Mouse (Mus musculus) hindbrain, embryonic 13.5 days (tissue): ENCODE results near the gene Brinp3. TPM values are rescaled to one million over a fixed set of nuclear protein-coding genes. Genes with fewer than 3 reads are reported as not detected.
"Not testable (repeated sequence)": the region's sequence is repeated elsewhere in the genome, so short reads cannot be mapped to it uniquely, and the experiment has no call there.

Experiments
- ATAC-seq: fragments of 200-750 bp; cut with Nextera tagmentation; 2 replicates; pipeline ENCODE4 v1.8.0; 2017; ENCODE audit warnings: moderate TSS enrichment; ENCODE audit not compliant: low FRiP score
- H3K27ac ChIP-seq: fragments of 300-500 bp; sonication (generic); 2 replicates; pipeline ENCODE4 v1.5.1; 2015; ENCODE audit warnings: inconsistent platforms, mild to moderate bottlenecking, moderate library complexity
- H3K27me3 ChIP-seq: fragments of 300-500 bp; sonication (generic); 2 replicates; pipeline ENCODE4 v1.6.1; 2015; ENCODE audit warnings: mild to moderate bottlenecking, inconsistent platforms
- H3K36me3 ChIP-seq: fragments of 300-500 bp; sonication (generic); 2 replicates; pipeline ENCODE4 v1.6.1; 2015; ENCODE audit warnings: mild to moderate bottlenecking, inconsistent platforms
- H3K4me1 ChIP-seq: fragments of 300-500 bp; sonication (generic); replicated peaks from 2 replicates; pipeline ENCODE4 v1.6.1; 2015; ENCODE audit warnings: inconsistent platforms
- H3K4me2 ChIP-seq: fragments of 300-500 bp; sonication (generic); 2 replicates; pipeline ENCODE4 v1.6.1; 2015; ENCODE audit warnings: inconsistent platforms, mild to moderate bottlenecking, moderate library complexity
- H3K4me3 ChIP-seq: fragments of 300-500 bp; sonication (generic); 2 replicates; pipeline ENCODE4 v1.5.1; 2015; ENCODE audit warnings: mild to moderate bottlenecking, inconsistent platforms
- H3K9ac ChIP-seq: fragments of 300-500 bp; sonication (generic); 2 replicates; pipeline ENCODE4 v1.6.1; 2015; ENCODE audit warnings: mild to moderate bottlenecking, inconsistent platforms
- H3K9me3 ChIP-seq: fragments of 300-500 bp; sonication (generic); 2 replicates; pipeline ENCODE4 v1.6.1; 2016; ENCODE audit warnings: inconsistent platforms
- WGBS: fragments of 180-500 bp; shearing (Covaris S2); methylation state at CpG from one replicate; pipeline ENCODE4 v1.1.7; 2015; 5-methylcytosine and 5-hydroxymethylcytosine counted together
- polyA plus RNA-seq: library from polyadenylated mRNA; unstranded; fragments of >200 nt; fragmentation: Nextera tagmentation; extraction: Ambion mirVana; gene quantifications from 2 replicates; pipeline ENCODE4 v1.2.1, GENCODE M21; 2015

Gene Brinp3
- polyA plus RNA-seq, 1 experiment from 2014 or later = 17.9 TPM

GRCm38 (mm10) chr1:146562144-146562543 lies 67.6 kb downstream of the Brinp3 start:
- Histone ChIP-seq H3K27me3 (no peaks in the 10 kb centered on the region), H3K9ac (no peak overlapping the region), H3K4me2 (no peak overlapping the region), H3K4me3 (no peak overlapping the region), H3K27ac (no peak overlapping the region), H3K9me3 (no peaks in the 10 kb centered on the region), H3K36me3 (no peaks in the 10 kb centered on the region), H3K4me1 (no peaks in the 10 kb centered on the region)
- WGBS = 92% methylated on average over 3 of the region's 3 CpGs
- no peak for ATAC-seq

DNA sequence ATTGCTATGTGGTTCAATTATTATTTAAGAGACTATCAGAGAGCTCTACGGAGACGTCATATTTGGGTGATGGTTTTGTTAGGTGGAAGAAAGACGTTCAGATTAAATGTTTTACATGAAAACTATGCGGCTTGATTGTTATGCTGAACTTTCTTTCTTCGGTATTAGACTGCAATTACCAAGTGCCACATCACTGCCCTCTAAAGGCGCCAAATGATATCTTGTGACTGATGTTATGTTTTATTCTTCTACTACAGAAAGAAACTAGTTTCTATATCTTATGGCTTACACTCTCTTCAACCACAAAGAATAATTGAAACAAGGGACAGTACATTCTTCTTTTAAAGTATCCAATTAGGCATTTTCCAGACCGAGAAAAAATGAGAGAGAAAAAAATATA lies 89.6 kb downstream of the Brinp3 start:
- Histone ChIP-seq H3K27me3 (no peaks in the 10 kb centered on the region), H3K9me3 (no peaks in the 10 kb centered on the region), H3K27ac (no peak overlapping the region), H3K4me1 (no peaks in the 10 kb centered on the region), H3K4me3 (no peak overlapping the region), H3K36me3 (no peaks in the 10 kb centered on the region), H3K4me2 (no peak overlapping the region), H3K9ac (no peak overlapping the region)
- no peak for ATAC-seq
- 72% methylated on average over 7 of the region's 7 CpGs for WGBS

DNA sequence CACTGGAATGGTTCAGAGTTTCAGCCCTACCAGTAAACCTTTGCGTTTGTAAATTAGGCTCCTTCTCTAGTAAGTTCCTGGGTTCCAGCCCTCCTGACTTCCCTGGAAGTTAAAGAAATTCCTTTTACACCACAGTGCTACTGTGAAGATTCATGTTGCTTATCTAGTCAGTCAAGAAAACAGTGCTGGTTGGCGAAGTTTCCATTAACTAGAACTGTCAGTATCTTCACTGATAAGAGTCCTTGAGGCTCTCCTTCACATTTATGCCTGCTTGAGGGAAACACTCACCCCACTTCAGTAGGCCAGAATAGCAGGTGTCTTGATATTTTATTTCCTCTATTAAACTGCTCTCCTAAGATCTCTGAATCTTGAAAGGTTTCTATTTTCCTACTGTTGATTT lies 138.3 kb downstream of the Brinp3 start:
- Histone ChIP-seq H3K36me3 (no peaks in the 10 kb centered on the region), H3K4me2 (no peak overlapping the region), H3K27me3 (no peaks in the 10 kb centered on the region), H3K9ac (no peak overlapping the region), H3K9me3 (no peaks in the 10 kb centered on the region), H3K27ac (no peak overlapping the region), H3K4me1 (no peaks in the 10 kb centered on the region), H3K4me3 (no peak overlapping the region)
- 71% methylated on average over 2 of the region's 2 CpGs for WGBS
- no peak for ATAC-seq

- Histone ChIP-seq H3K27ac (no peak overlapping the region), H3K4me2 (no peak overlapping the region), H3K27me3 (no peaks in the 10 kb centered on the region), H3K9me3 (no peaks in the 10 kb centered on the region), H3K36me3 (no peaks in the 10 kb centered on the region), H3K4me3 (no peak overlapping the region), H3K4me1 (no peaks in the 10 kb centered on the region), H3K9ac (no peak overlapping the region)
- WGBS = 71% methylated on average over 4 of the region's 4 CpGs
- ATAC-seq = no peak
Measured at GRCm38 (mm10) chr1:146657214-146657613, 162.7 kb downstream of the Brinp3 start.

GRCm38 (mm10) chr1:146700724-146701123 lies 206.2 kb downstream of the Brinp3 start:
- 84% methylated on average over 4 of the region's 4 CpGs for WGBS
- Histone ChIP-seq H3K9ac (no peak overlapping the region), H3K36me3 (no peaks in the 10 kb centered on the region), H3K9me3 (no peaks in the 10 kb centered on the region), H3K4me2 (no peak overlapping the region), H3K27ac (no peak overlapping the region), H3K27me3 (no peaks in the 10 kb centered on the region), H3K4me1 (no peaks in the 10 kb centered on the region), H3K4me3 (no peak overlapping the region)
- no peak for ATAC-seq

- WGBS = 83% methylated on average over 3 of the region's 3 CpGs
- ATAC-seq = no peak
- Histone ChIP-seq H3K36me3 (no peaks in the 10 kb centered on the region), H3K4me3 (no peak overlapping the region), H3K27ac (no peak overlapping the region), H3K9me3 (no peaks in the 10 kb centered on the region), H3K27me3 (no peaks in the 10 kb centered on the region), H3K4me1 (no peaks in the 10 kb centered on the region), H3K9ac (no peak overlapping the region), H3K4me2 (no peak overlapping the region)
Measured at GRCm38 (mm10) chr1:146719556-146719955, 225.0 kb downstream of the Brinp3 start.

GRCm38 (mm10) chr1:146724784-146725513 lies 230.4 kb downstream of the Brinp3 start:
- H3K9me3 ChIP-seq, H3K27me3 ChIP-seq, H3K4me1 ChIP-seq, H3K36me3 ChIP-seq, H3K27ac ChIP-seq, H3K9ac ChIP-seq: not testable (repeated sequence)
- H3K4me3 ChIP-seq = peak overlapping the region; percentile 45
- peak overlapping the region; percentile 61 for H3K4me2 ChIP-seq
- ATAC-seq = peak; percentile 90
- 4% methylated on average over 25 of the region's 35 CpGs for WGBS

GRCm38 (mm10) chr1:146751066-146751465 lies 256.5 kb downstream of the Brinp3 start:
- H3K9me3 ChIP-seq = no peaks in the 10 kb centered on the region
- no peak overlapping the region for H3K27ac ChIP-seq
- H3K36me3 ChIP-seq = no peaks in the 10 kb centered on the region
- no peak overlapping the region for H3K4me2 ChIP-seq
- no peak overlapping the region for H3K4me3 ChIP-seq
- H3K4me1 ChIP-seq = no peaks in the 10 kb centered on the region
- no peaks in the 10 kb centered on the region for H3K27me3 ChIP-seq
- ATAC-seq = no peak
- H3K9ac ChIP-seq = no peak overlapping the region

GRCm38 (mm10) chr1:146783259-146783658 lies 288.7 kb downstream of the Brinp3 start:
- Histone ChIP-seq H3K4me1 (no peaks in the 10 kb centered on the region), H3K9me3 (no peaks in the 10 kb centered on the region), H3K27ac (no peak overlapping the region), H3K9ac (no peak overlapping the region), H3K4me3 (no peak overlapping the region), H3K27me3 (no peaks in the 10 kb centered on the region), H3K4me2 (no peak overlapping the region), H3K36me3 (no peaks in the 10 kb centered on the region)
- WGBS = 70% methylated on average over 4 of the region's 4 CpGs
- ATAC-seq = no peak

DNA sequence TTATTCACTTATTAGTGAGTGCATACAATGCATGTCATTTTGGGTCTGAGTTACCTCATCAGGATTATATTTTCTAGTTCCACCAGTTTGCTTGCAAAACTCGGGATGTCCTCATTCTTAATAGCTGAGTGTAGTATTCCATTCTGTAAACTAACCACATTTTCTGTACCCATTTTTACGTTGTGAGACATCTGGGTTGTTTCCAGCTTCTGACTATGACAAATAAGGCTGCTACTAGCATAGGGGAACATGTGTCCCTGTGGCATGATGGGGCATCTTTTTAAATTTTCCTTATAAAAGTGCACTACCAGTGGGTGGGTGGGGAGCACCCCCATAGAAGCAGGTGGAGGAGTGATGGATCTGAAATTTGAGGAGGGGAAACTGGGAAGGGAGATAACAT lies 292.7 kb downstream of the Brinp3 start:
- H3K9me3 ChIP-seq = no peaks in the 10 kb centered on the region
- no peaks in the 10 kb centered on the region for H3K4me1 ChIP-seq
- H3K9ac ChIP-seq = no peak overlapping the region
- no peak overlapping the region for H3K4me3 ChIP-seq
- H3K27me3 ChIP-seq = no peaks in the 10 kb centered on the region
- WGBS = 71% methylated on average over 2 of the region's 2 CpGs
- no peaks in the 10 kb centered on the region for H3K36me3 ChIP-seq
- no peak overlapping the region for H3K27ac ChIP-seq
- H3K4me2 ChIP-seq = no peak overlapping the region
- ATAC-seq = no peak

- Histone ChIP-seq H3K4me3 (no peak overlapping the region), H3K27me3 (no peaks in the 10 kb centered on the region), H3K9ac (no peak overlapping the region), H3K9me3 (no peaks in the 10 kb centered on the region), H3K4me1 (no peaks in the 10 kb centered on the region), H3K36me3 (no peaks in the 10 kb centered on the region), H3K27ac (no peak overlapping the region), H3K4me2 (no peak overlapping the region)
- ATAC-seq = no peak
Measured at GRCm38 (mm10) chr1:146792826-146793225, 298.3 kb downstream of the Brinp3 start.

DNA sequence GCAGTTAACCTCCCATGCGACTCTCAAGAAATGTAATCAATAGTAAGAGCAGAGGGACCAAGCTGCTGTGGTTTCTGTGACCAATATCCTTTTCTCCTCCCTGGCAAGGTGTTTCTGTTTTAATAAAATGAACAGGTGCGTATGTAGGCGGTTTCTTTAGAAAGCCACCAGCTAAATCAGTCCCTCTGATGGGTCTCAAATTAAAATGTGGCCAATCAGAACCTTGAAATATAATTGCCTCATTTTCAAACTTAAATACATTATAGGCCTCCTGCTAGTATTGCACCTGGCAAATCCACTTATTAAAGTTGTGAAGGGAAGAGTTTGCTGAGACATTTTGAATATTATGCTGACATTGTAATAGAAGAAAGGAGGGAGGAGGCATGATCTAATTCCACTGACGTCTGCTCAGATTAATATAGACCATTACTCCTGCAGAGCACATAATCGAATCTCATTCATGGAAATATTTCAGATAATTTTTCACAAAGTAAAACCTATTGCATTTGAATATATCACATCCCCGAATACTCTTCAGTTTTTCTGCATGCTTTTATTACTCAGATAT lies 305.5 kb downstream of the Brinp3 start:
- H3K36me3 ChIP-seq = no peaks in the 10 kb centered on the region
- H3K27me3 ChIP-seq = no peaks in the 10 kb centered on the region
- no peak overlapping the region for H3K27ac ChIP-seq
- 74% methylated on average over 6 of the region's 6 CpGs for WGBS
- no peak overlapping the region for H3K9ac ChIP-seq
- H3K4me3 ChIP-seq = no peak overlapping the region
- H3K4me2 ChIP-seq = no peak overlapping the region
- no peaks in the 10 kb centered on the region for H3K4me1 ChIP-seq
- H3K9me3 ChIP-seq = no peaks in the 10 kb centered on the region
- ATAC-seq = no peak

GRCm38 (mm10) chr1:146801821-146802220 lies 307.3 kb downstream of the Brinp3 start:
- no peak overlapping the region for H3K9ac ChIP-seq
- no peak overlapping the region for H3K4me2 ChIP-seq

More at GRCm38 (mm10) chr1:146801821-146802220, 307.3 kb downstream of the Brinp3 start:
- 90% methylated on average over 3 of the region's 3 CpGs for WGBS
- Histone ChIP-seq H3K9me3 (no peaks in the 10 kb centered on the region), H3K4me3 (no peak overlapping the region), H3K27ac (no peak overlapping the region), H3K4me1 (no peaks in the 10 kb centered on the region), H3K36me3 (no peaks in the 10 kb centered on the region), H3K27me3 (no peaks in the 10 kb centered on the region)
- ATAC-seq = no peak
